Mouse (Mus musculus) hindbrain, embryonic 12.5 days (tissue): Measurements from ENCODE around the gene Hmgxb4. TPM values are rescaled to one million over a fixed set of nuclear protein-coding genes. Genes with fewer than 3 reads are reported as not detected.
A peak's percentile ranks its signal among the peaks of the same experiment; 100 is the strongest.
"Not testable (repeated sequence)": the region's sequence is repeated elsewhere in the genome, so short reads cannot be mapped to it uniquely, and the experiment has no call there.

Experiments
- ATAC-seq: fragments of 200-750 bp; cut with Nextera tagmentation; 2 replicates; pipeline ENCODE4 v1.8.0; 2017; ENCODE audit warnings: moderate TSS enrichment; ENCODE audit not compliant: low FRiP score
- H3K27ac ChIP-seq: fragments of 300-500 bp; sonication (generic); 2 replicates; pipeline ENCODE4 v1.5.1; 2016; ENCODE audit warnings: mild to moderate bottlenecking
- H3K27me3 ChIP-seq: fragments of 300-500 bp; sonication (generic); 2 replicates; pipeline ENCODE4 v1.6.1; 2016; ENCODE audit warnings: mild to moderate bottlenecking
- H3K36me3 ChIP-seq: fragments of 300-500 bp; sonication (generic); 2 replicates; pipeline ENCODE4 v1.6.1; 2016; ENCODE audit warnings: mild to moderate bottlenecking
- H3K4me1 ChIP-seq: fragments of 300-500 bp; sonication (generic); 2 replicates; pipeline ENCODE4 v1.6.1; 2016
- H3K4me2 ChIP-seq: fragments of 300-500 bp; sonication (generic); replicated peaks from 2 replicates; pipeline ENCODE4 v1.6.1; 2016; ENCODE audit warnings: mild to moderate bottlenecking
- H3K4me3 ChIP-seq: fragments of 300-500 bp; sonication (generic); 2 replicates; pipeline ENCODE4 v1.5.1; 2016; ENCODE audit warnings: mild to moderate bottlenecking
- H3K9ac ChIP-seq: fragments of 300-500 bp; sonication (generic); 2 replicates; pipeline ENCODE4 v1.6.1; 2016; ENCODE audit warnings: mild to moderate bottlenecking, moderate library complexity
- H3K9me3 ChIP-seq: fragments of 300-500 bp; sonication (generic); replicated peaks from 2 replicates; pipeline ENCODE4 v1.6.1; 2016; ENCODE audit warnings: mild to moderate bottlenecking
- WGBS: fragments of 180-500 bp; shearing (Covaris S2); methylation state at CpG from one replicate; pipeline ENCODE4 v1.1.7; 2016; 5-methylcytosine and 5-hydroxymethylcytosine counted together
- polyA plus RNA-seq: library from polyadenylated mRNA; unstranded; fragments of >200 nt; fragmentation: Nextera tagmentation; extraction: Ambion mirVana; gene quantifications from 2 replicates; pipeline ENCODE4 v1.2.1, GENCODE M21; 2016

Hmgxb4 gene
- polyA plus RNA-seq: 38.1 and 41.3 TPM in 2 replicates

GRCm38 (mm10) chr8:74993081-74993474, at the start of gene Hmgxb4:
Gene Hmgxb4, plus strand, starts transcription at chr8:74993356.
- H3K4me3 ChIP-seq: peak within 1 kb of the TSS; percentile 77
- peak within 1 kb of the TSS; percentile 95 for H3K27ac ChIP-seq
- H3K36me3 ChIP-seq: no peaks in the 10 kb centered on the region
- peaks cover 6% of the 10 kb centered on the region for H3K4me1 ChIP-seq
- H3K9ac ChIP-seq: peak within 1 kb of the TSS; percentile 99
- 0 out of 2 replicates have a peak, but pooled peaks cover 3% of the 10 kb centered on the region for H3K27me3 ChIP-seq
- H3K9me3 ChIP-seq: no peaks in the 10 kb centered on the region
- peak; percentile 17; the same call in 1 of the 2 replicates for ATAC-seq
- peak within 1 kb of the TSS; percentile 63 for H3K4me2 ChIP-seq
- WGBS: 17% methylated on average over 8 of the region's 8 CpGs

GRCm38 (mm10) chr8:74949445-74949844, 43.7 kb upstream of the Hmgxb4 start:
- Histone ChIP-seq H3K4me1 (no peaks in the 10 kb centered on the region), H3K36me3 (no peaks in the 10 kb centered on the region), H3K4me3 (no peak overlapping the region), H3K27me3 (no peaks in the 10 kb centered on the region), H3K9ac (no peak overlapping the region), H3K4me2 (no peak overlapping the region), H3K27ac (no peak overlapping the region), H3K9me3 (no peaks in the 10 kb centered on the region)
- ATAC-seq: no peak
- 84% methylated on average over 1 of the region's 1 CpGs for WGBS

GRCm38 (mm10) chr8:74963983-74964382, 29.2 kb upstream of the Hmgxb4 start:
- no peak overlapping the region for H3K9ac ChIP-seq
- no peaks in the 10 kb centered on the region for H3K27me3 ChIP-seq
- H3K4me3 ChIP-seq: no peak overlapping the region
- H3K9me3 ChIP-seq: no peaks in the 10 kb centered on the region
- H3K4me2 ChIP-seq: no peak overlapping the region
- 82% methylated on average over 5 of the region's 5 CpGs for WGBS
- no peak for ATAC-seq
- no peaks in the 10 kb centered on the region for H3K36me3 ChIP-seq
- no peak overlapping the region for H3K27ac ChIP-seq
- no peaks in the 10 kb centered on the region for H3K4me1 ChIP-seq

GRCm38 (mm10) chr8:74970286-74970685, 22.9 kb upstream of the Hmgxb4 start:
- not testable (repeated sequence) for H3K9ac ChIP-seq, H3K9me3 ChIP-seq, H3K27me3 ChIP-seq, H3K4me1 ChIP-seq, H3K27ac ChIP-seq, H3K4me3 ChIP-seq, ATAC-seq, H3K36me3 ChIP-seq, H3K4me2 ChIP-seq
- WGBS: 92% methylated on average over 3 of the region's 3 CpGs

GRCm38 (mm10) chr8:74971636-74972035, 21.5 kb upstream of the Hmgxb4 start:
- Histone ChIP-seq H3K9me3 (no peaks in the 10 kb centered on the region), H3K27ac (no peak overlapping the region), H3K27me3 (no peaks in the 10 kb centered on the region), H3K9ac (no peak overlapping the region), H3K4me2 (no peak overlapping the region), H3K4me1 (no peaks in the 10 kb centered on the region), H3K36me3 (no peaks in the 10 kb centered on the region), H3K4me3 (no peak overlapping the region)
- 77% methylated on average over 4 of the region's 4 CpGs for WGBS
- ATAC-seq: no peak

GRCm38 (mm10) chr8:74972322-74972883, 20.8 kb upstream of the Hmgxb4 start:
- H3K9ac ChIP-seq: no peak overlapping the region
- no peak for ATAC-seq
- H3K27me3 ChIP-seq: no peaks in the 10 kb centered on the region
- 79% methylated on average over 7 of the region's 7 CpGs for WGBS
- no peak overlapping the region for H3K4me3 ChIP-seq
- H3K27ac ChIP-seq: no peak overlapping the region
- H3K9me3 ChIP-seq: no peaks in the 10 kb centered on the region
- no peaks in the 10 kb centered on the region for H3K36me3 ChIP-seq
- no peak overlapping the region for H3K4me2 ChIP-seq
- H3K4me1 ChIP-seq: no peaks in the 10 kb centered on the region

- H3K9me3 ChIP-seq: no peaks in the 10 kb centered on the region
- no peaks in the 10 kb centered on the region for H3K27me3 ChIP-seq
- no peak overlapping the region for H3K4me2 ChIP-seq
- 68% methylated on average over 8 of the region's 8 CpGs for WGBS
- peak; percentile 65 for ATAC-seq
- H3K9ac ChIP-seq: no peak overlapping the region
- H3K4me3 ChIP-seq: no peak overlapping the region
- H3K27ac ChIP-seq: no peak overlapping the region
- no peaks in the 10 kb centered on the region for H3K4me1 ChIP-seq
- H3K36me3 ChIP-seq: no peaks in the 10 kb centered on the region
Observed at GRCm38 (mm10) chr8:74973121-74973869, 19.9 kb upstream of the Hmgxb4 start.

- H3K27me3 ChIP-seq: no peaks in the 10 kb centered on the region
- no peak overlapping the region for H3K4me2 ChIP-seq
- H3K9ac ChIP-seq: no peak overlapping the region
- H3K4me3 ChIP-seq: no peak overlapping the region
- H3K9me3 ChIP-seq: no peaks in the 10 kb centered on the region
- no peak for ATAC-seq
- H3K4me1 ChIP-seq: no peaks in the 10 kb centered on the region
- H3K27ac ChIP-seq: no peak overlapping the region
- no peaks in the 10 kb centered on the region for H3K36me3 ChIP-seq
- WGBS: 86% methylated on average over 2 of the region's 2 CpGs
Observed at GRCm38 (mm10) chr8:74973904-74974303, 19.3 kb upstream of the Hmgxb4 start.

GRCm38 (mm10) chr8:74977427-74977826, 15.7 kb upstream of the Hmgxb4 start:
- WGBS: 78% methylated on average over 1 of the region's 1 CpGs
- Histone ChIP-seq H3K9ac (no peak overlapping the region), H3K4me2 (no peak overlapping the region), H3K9me3 (no peaks in the 10 kb centered on the region), H3K27me3 (no peaks in the 10 kb centered on the region), H3K4me3 (no peak overlapping the region), H3K4me1 (no peaks in the 10 kb centered on the region), H3K27ac (no peak overlapping the region), H3K36me3 (no peaks in the 10 kb centered on the region)
- no peak for ATAC-seq

- Histone ChIP-seq H3K4me2 (no peak overlapping the region), H3K36me3 (no peaks in the 10 kb centered on the region), H3K4me3 (no peak overlapping the region), H3K4me1 (no peaks in the 10 kb centered on the region), H3K9me3 (no peaks in the 10 kb centered on the region), H3K9ac (no peak overlapping the region), H3K27me3 (no peaks in the 10 kb centered on the region), H3K27ac (no peak overlapping the region)
- no peak for ATAC-seq
- 58% methylated on average over 9 of the region's 9 CpGs for WGBS
Observed at GRCm38 (mm10) chr8:74980060-74980710, 13.0 kb upstream of the Hmgxb4 start.

GRCm38 (mm10) chr8:74980711-74981062, 12.5 kb upstream of the Hmgxb4 start:
- H3K36me3 ChIP-seq: no peaks in the 10 kb centered on the region
- no peak overlapping the region for H3K4me2 ChIP-seq
- no peak overlapping the region for H3K27ac ChIP-seq
- ATAC-seq: no peak
- no peaks in the 10 kb centered on the region for H3K27me3 ChIP-seq
- no peak overlapping the region for H3K4me3 ChIP-seq
- H3K9ac ChIP-seq: no peak overlapping the region
- H3K4me1 ChIP-seq: no peaks in the 10 kb centered on the region
- WGBS: 9% methylated on average over 5 of the region's 5 CpGs
- H3K9me3 ChIP-seq: no peaks in the 10 kb centered on the region

GRCm38 (mm10) chr8:74981809-74982208, 11.3 kb upstream of the Hmgxb4 start:
- Histone ChIP-seq H3K4me1 (no peaks in the 10 kb centered on the region), H3K36me3 (no peaks in the 10 kb centered on the region), H3K9ac (no peak overlapping the region), H3K4me3 (no peak overlapping the region), H3K27ac (no peak overlapping the region), H3K27me3 (no peaks in the 10 kb centered on the region), H3K4me2 (no peak overlapping the region), H3K9me3 (no peaks in the 10 kb centered on the region)
- WGBS: 91% methylated on average over 6 of the region's 6 CpGs
- ATAC-seq: no peak
